Mouse (Mus musculus): ENCODE results near the gene Plscr2. TPM values are rescaled to one million over a fixed set of nuclear protein-coding genes. Genes with fewer than 3 reads are reported as not detected.
A peak's percentile ranks its signal among the peaks of the same experiment; 100 is the strongest.

Plscr2 gene
- polyA plus RNA-seq, 2 experiments = 0.16 to 0.46 TPM

- Histone ChIP-seq H3K9me3 (ENCODE audit: control insufficient read depth, low read length) (no peaks in the 10 kb centered on the region), H3K4me3 (ENCODE audit: insufficient read depth in 1 of 2, low read depth in 2 of 2, low read length in 2 of 2) (no peak overlapping the region), H3K27me3 (ENCODE audit: control insufficient read depth, insufficient read depth, low read length) (no peaks in the 10 kb centered on the region), H3K9ac (replicated peaks) (no peak overlapping the region), H3K4me1 (replicated peaks; ENCODE audit: control insufficient read depth in 2 of 2, insufficient read depth in 2 of 2, low read length in 1 of 2) (0 out of 4 replicates have a peak, but pooled peaks cover 0 to 9% of the 10 kb centered on the region in 2 experiments), H3K36me3 (replicated peaks; ENCODE audit: control insufficient read depth, insufficient read depth, low read depth) (no peaks in the 10 kb centered on the region), H3K27ac (no peak overlapping the region), H3K4me2 (ENCODE audit: low read depth) (no peak overlapping the region)
- WGBS (ENCODE audit: insufficient replicate concordance) = 25% methylated on average over 2 of the region's 2 CpGs
- DNase-seq (ENCODE audit: low read depth in 3 of 3, low spot score in 3 of 3) = no peak
- TF ChIP-seq EP300 (IDR thresholded peaks at IDR 0.05; ENCODE audit: low read depth) (no peak), CTCF (IDR thresholded peaks at IDR 0.05; ENCODE audit: low read depth) (no peak)
- no peak for ATAC-seq (ENCODE audit: insufficient read depth)
Measured at GRCm38 (mm10) chr9:92229833-92230205, 45.6 kb upstream of the Plscr2 start.

- Histone ChIP-seq H3K27ac (no peak overlapping the region), H3K4me3 (ENCODE audit: insufficient read depth in 1 of 2, low read depth in 2 of 2, low read length in 2 of 2) (no peak overlapping the region), H3K36me3 (replicated peaks; ENCODE audit: control insufficient read depth, insufficient read depth, low read depth) (no peaks in the 10 kb centered on the region), H3K9ac (replicated peaks) (no peak overlapping the region), H3K4me1 (replicated peaks; ENCODE audit: control insufficient read depth in 2 of 2, insufficient read depth in 2 of 2, low read length in 1 of 2) (0 out of 4 replicates have a peak, but pooled peaks cover 0 to 3% of the 10 kb centered on the region in 2 experiments), H3K9me3 (ENCODE audit: control insufficient read depth, low read length) (no peaks in the 10 kb centered on the region), H3K4me2 (ENCODE audit: low read depth) (no peak overlapping the region), H3K27me3 (ENCODE audit: control insufficient read depth, insufficient read depth, low read length) (no peaks in the 10 kb centered on the region)
- TF ChIP-seq CTCF (IDR thresholded peaks at IDR 0.05; ENCODE audit: low read depth) = no peak
- no peak for TF ChIP-seq EP300 (IDR thresholded peaks at IDR 0.05; ENCODE audit: low read depth)
- no peak for ATAC-seq (ENCODE audit: insufficient read depth)
- no peak for DNase-seq (ENCODE audit: low read depth in 3 of 3, low spot score in 3 of 3)
- WGBS (ENCODE audit: insufficient replicate concordance) = 79% methylated on average over 11 of the region's 11 CpGs
Measured at GRCm38 (mm10) chr9:92234901-92235458, 40.4 kb upstream of the Plscr2 start.

- Histone ChIP-seq H3K9ac (replicated peaks) (no peak overlapping the region), H3K36me3 (replicated peaks; ENCODE audit: control insufficient read depth, insufficient read depth, low read depth) (no peaks in the 10 kb centered on the region), H3K4me2 (ENCODE audit: low read depth) (no peak overlapping the region), H3K4me3 (ENCODE audit: insufficient read depth in 1 of 2, low read depth in 2 of 2, low read length in 2 of 2) (no peak overlapping the region), H3K27ac (no peak overlapping the region), H3K9me3 (ENCODE audit: control insufficient read depth, low read length) (no peaks in the 10 kb centered on the region), H3K4me1 (replicated peaks; ENCODE audit: control insufficient read depth in 2 of 2, insufficient read depth in 2 of 2, low read length in 1 of 2) (peaks cover under 1 to 13% of the 10 kb centered on the region in 2 experiments; a peak in 3 of 4 replicates), H3K27me3 (ENCODE audit: control insufficient read depth, insufficient read depth, low read length) (no peaks in the 10 kb centered on the region)
- DNase-seq (ENCODE audit: low read depth in 3 of 3, low spot score in 3 of 3) = no peak
- WGBS (ENCODE audit: insufficient replicate concordance) = 68% methylated on average over 7 of the region's 7 CpGs
- ATAC-seq (ENCODE audit: insufficient read depth) = no peak
- TF ChIP-seq CTCF (IDR thresholded peaks at IDR 0.05; ENCODE audit: low read depth) (no peak), EP300 (IDR thresholded peaks at IDR 0.05; ENCODE audit: low read depth) (no peak)
Measured at GRCm38 (mm10) chr9:92248773-92249446, 26.5 kb upstream of the Plscr2 start.

DNA sequence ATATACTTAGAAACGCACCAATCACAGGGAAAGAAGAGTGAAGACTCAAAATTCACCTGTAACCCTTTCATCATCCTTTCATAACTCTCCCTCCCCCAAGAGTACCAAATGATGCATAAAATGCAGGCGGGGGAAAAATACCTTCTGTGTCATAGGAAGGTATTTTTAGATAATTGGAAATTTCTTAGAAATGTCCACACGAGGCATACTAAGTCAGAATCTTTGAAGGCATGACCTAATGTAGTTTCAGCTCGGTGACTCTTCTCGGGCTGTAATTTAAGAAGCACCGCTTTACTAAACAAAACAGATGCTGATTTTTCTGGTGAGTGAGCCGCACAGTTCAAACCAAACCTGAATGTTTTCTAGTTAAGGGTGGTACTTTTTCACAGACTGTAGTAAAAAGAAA, 26.0 kb upstream of the Plscr2 start, which contains the start of gene Plscr1:
Plscr1 (plus strand) TSS at position 304 of the 406 bp plus-strand sequence.
- H3K9ac ChIP-seq (replicated peaks) = peak within 1 kb of the TSS; percentile 70
- H3K4me2 ChIP-seq (ENCODE audit: low read depth) = peak within 1 kb of the TSS; percentile 76
- no peaks in the 10 kb centered on the region for H3K9me3 ChIP-seq (ENCODE audit: control insufficient read depth, low read length)
- H3K4me1 ChIP-seq (replicated peaks; ENCODE audit: control insufficient read depth in 2 of 2, insufficient read depth in 2 of 2, low read length in 1 of 2) = peaks cover 2 to 17% of the 10 kb centered on the region in 2 experiments; a peak in 3 of 4 replicates
- TF ChIP-seq CTCF (IDR thresholded peaks at IDR 0.05; ENCODE audit: low read depth) = no peak
- no peak for TF ChIP-seq EP300 (IDR thresholded peaks at IDR 0.05; ENCODE audit: low read depth)
- WGBS (ENCODE audit: insufficient replicate concordance) = 37% methylated on average over 7 of the region's 7 CpGs
- ATAC-seq (ENCODE audit: insufficient read depth) (no peak), DNase-seq (ENCODE audit: low read depth in 3 of 3, low spot score in 3 of 3) (no peak)
- H3K27me3 ChIP-seq (ENCODE audit: control insufficient read depth, insufficient read depth, low read length) = no peaks in the 10 kb centered on the region
- peak within 1 kb of the TSS; percentile 26 for H3K27ac ChIP-seq
- peak within 1 kb of the TSS; percentile 72 to 78 for H3K4me3 ChIP-seq (ENCODE audit: insufficient read depth in 1 of 2, low read depth in 2 of 2, low read length in 2 of 2)
- no peaks in the 10 kb centered on the region for H3K36me3 ChIP-seq (replicated peaks; ENCODE audit: control insufficient read depth, insufficient read depth, low read depth)
